Mouse (Mus musculus) forebrain, embryonic 14.5 days (tissue): ENCODE results near the gene Rere. TPM values are rescaled to one million over a fixed set of nuclear protein-coding genes. Genes with fewer than 3 reads are reported as not detected.
A peak's percentile ranks its signal among the peaks of the same experiment; 100 is the strongest.

Experiments
- ATAC-seq: fragments of 200-750 bp; cut with Nextera tagmentation; 2 replicates; pipeline ENCODE4 v1.8.0; 2017; ENCODE audit warnings: mild to moderate bottlenecking, moderate library complexity
- DNase-seq: peaks from one replicate; pipeline ENCODE4 v3.0.0-alpha.2; 2015; ENCODE audit warnings: low spot score
- H3K27ac ChIP-seq: fragments of 300-500 bp; sonication (generic); 2 replicates; pipeline ENCODE4 v1.5.1; 2014; ENCODE audit warnings: low read depth, mild to moderate bottlenecking, control low read depth, low read length, moderate library complexity
- H3K27me3 ChIP-seq: fragments of 300-500 bp; sonication (generic); replicated peaks from 2 replicates; pipeline ENCODE4 v1.6.1; 2014; ENCODE audit warnings: low read length, control low read depth, mixed read lengths; ENCODE audit not compliant: control insufficient read depth, insufficient read depth
- H3K36me3 ChIP-seq: fragments of 300-500 bp; sonication (generic); 2 replicates; pipeline ENCODE4 v1.6.1; 2014; ENCODE audit warnings: low read length, control low read depth; ENCODE audit not compliant: control insufficient read depth, insufficient read depth
- H3K4me1 ChIP-seq: fragments of 300-500 bp; sonication (generic); 2 replicates; pipeline ENCODE4 v1.6.1; 2014; ENCODE audit warnings: antibody characterized with exemption, low read length, control low read depth; ENCODE audit not compliant: control insufficient read depth, insufficient read depth
- H3K4me2 ChIP-seq: fragments of 300-500 bp; sonication (generic); 2 replicates; pipeline ENCODE4 v1.6.1; 2014; ENCODE audit warnings: mild to moderate bottlenecking, control low read depth, low read length
- H3K4me3 ChIP-seq: fragments of 300-500 bp; sonication (generic); 2 replicates; pipeline ENCODE4 v1.5.1; 2014; ENCODE audit warnings: low read depth, low read length, control low read depth
- H3K9ac ChIP-seq: fragments of 300-500 bp; sonication (generic); 2 replicates; pipeline ENCODE4 v1.6.1; 2014; ENCODE audit warnings: mild to moderate bottlenecking, low read length, control low read depth, moderate library complexity
- H3K9me3 ChIP-seq: fragments of 300-500 bp; sonication (generic); replicated peaks from 2 replicates; pipeline ENCODE4 v1.6.1; 2016; ENCODE audit warnings: low read length, control low read depth, mixed read lengths; ENCODE audit not compliant: control insufficient read depth
- WGBS: fragments of 180-500 bp; shearing (Covaris S2); extraction: QIAGEN DNeasy Blood & Tissue Kit; methylation state at CpG from one replicate; pipeline ENCODE4 v1.1.7; 2014; 5-methylcytosine and 5-hydroxymethylcytosine counted together
- polyA plus RNA-seq: library from polyadenylated mRNA; unstranded; fragments of >200 nt; fragmentation: Nextera tagmentation; extraction: Ambion mirVana; gene quantifications from 2 replicates; pipeline ENCODE4 v1.2.1, GENCODE M21; 2014

Gene Rere
- polyA plus RNA-seq, 1 experiment from 2014 or later, result 21.2 TPM

- H3K4me3 ChIP-seq, result no peak overlapping the region
- no peak for ATAC-seq
- no peak overlapping the region for H3K9ac ChIP-seq
- no peaks in the 10 kb centered on the region for H3K27me3 ChIP-seq
- no peaks in the 10 kb centered on the region for H3K4me1 ChIP-seq
- H3K36me3 ChIP-seq, result no peaks in the 10 kb centered on the region
- no peak overlapping the region for H3K4me2 ChIP-seq
- WGBS, result 93% methylated on average over 7 of the region's 7 CpGs
- no peak for DNase-seq
- H3K27ac ChIP-seq, result no peak overlapping the region
- H3K9me3 ChIP-seq, result no peaks in the 10 kb centered on the region
These were observed 72.0 kb downstream of the Rere start for GRCm38 (mm10) chr4:150353376-150353900.

GRCm38 (mm10) chr4:150355801-150356200, 74.4 kb downstream of the Rere start:
- WGBS, result 94% methylated on average over 5 of the region's 5 CpGs
- Histone ChIP-seq H3K27me3 (no peaks in the 10 kb centered on the region), H3K4me3 (no peak overlapping the region), H3K4me2 (no peak overlapping the region), H3K4me1 (no peaks in the 10 kb centered on the region), H3K36me3 (no peaks in the 10 kb centered on the region), H3K9ac (no peak overlapping the region), H3K27ac (no peak overlapping the region), H3K9me3 (no peaks in the 10 kb centered on the region)
- ATAC-seq, result no peak
- DNase-seq, result no peak

DNA sequence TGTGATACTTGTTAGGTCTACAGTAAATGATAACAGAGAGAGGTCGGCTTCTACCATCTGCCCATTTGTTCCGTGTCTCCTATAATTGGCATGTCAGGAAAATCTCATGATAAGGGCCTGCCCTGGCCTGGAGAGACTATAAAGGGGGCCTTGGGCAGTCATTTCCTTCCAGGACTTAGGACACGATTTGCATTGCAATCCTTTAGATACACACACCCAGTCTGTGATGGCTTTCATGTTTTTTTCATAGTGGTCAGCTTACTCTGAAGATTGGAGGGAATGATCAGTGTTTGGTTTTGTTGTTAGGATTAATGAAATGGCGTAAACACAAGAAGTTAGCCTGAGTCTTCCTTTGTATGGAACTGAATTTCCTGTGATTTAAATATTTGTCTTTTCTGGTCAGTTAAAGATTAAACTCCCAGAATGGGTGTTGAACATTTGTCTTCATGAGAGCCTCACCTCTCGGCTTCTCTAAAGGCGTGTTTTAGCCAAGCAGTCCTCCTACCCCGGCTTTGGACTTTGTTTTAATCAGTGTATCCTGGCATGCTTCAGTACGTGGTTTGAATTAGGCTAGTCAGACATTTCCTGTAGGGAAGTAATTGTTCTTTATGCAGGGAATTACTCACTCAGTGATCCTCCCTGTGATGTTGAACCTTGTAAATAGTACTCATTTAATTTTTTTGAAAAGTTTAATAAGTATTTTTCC, 80.7 kb downstream of the Rere start:
- ATAC-seq (no peak), DNase-seq (no peak)
- Histone ChIP-seq H3K4me2 (no peak overlapping the region), H3K4me1 (peaks cover 6% of the 10 kb centered on the region; the same call in 1 of the 2 replicates), H3K9ac (no peak overlapping the region), H3K27me3 (no peaks in the 10 kb centered on the region), H3K4me3 (no peak overlapping the region), H3K9me3 (no peaks in the 10 kb centered on the region), H3K36me3 (no peaks in the 10 kb centered on the region), H3K27ac (peak overlapping the region; percentile 52; the same call in 1 of the 2 replicates)
- 14% methylated on average over 8 of the region's 8 CpGs for WGBS

DNA sequence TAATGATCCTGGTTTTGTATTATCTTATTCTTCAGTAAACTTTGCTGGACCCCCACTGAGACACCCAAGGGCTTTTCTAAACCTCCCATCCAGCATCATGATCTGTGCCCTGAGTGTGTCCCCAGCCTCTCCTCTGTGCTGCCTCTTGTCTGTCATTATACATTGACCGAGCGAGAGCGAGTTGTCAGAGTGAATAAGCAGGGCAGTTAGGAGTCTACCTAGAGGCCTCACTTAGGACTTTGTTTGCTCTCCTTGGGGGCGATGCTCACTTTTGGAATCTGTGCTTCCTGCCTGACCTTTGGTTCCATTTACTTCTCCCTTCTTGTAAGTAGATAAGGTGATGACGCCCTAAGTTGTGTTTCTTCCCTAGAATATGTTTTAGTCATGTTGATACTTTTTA, 81.4 kb downstream of the Rere start:
- ATAC-seq, result no peak
- Histone ChIP-seq H3K36me3 (no peaks in the 10 kb centered on the region), H3K4me1 (peaks cover 6% of the 10 kb centered on the region; the same call in 1 of the 2 replicates), H3K9me3 (no peaks in the 10 kb centered on the region), H3K4me3 (no peak overlapping the region), H3K4me2 (no peak overlapping the region), H3K27ac (no peak overlapping the region), H3K27me3 (no peaks in the 10 kb centered on the region), H3K9ac (no peak overlapping the region)
- no peak for DNase-seq
- WGBS, result 50% methylated on average over 5 of the region's 5 CpGs

GRCm38 (mm10) chr4:150364786-150365185, 83.3 kb downstream of the Rere start:
- ATAC-seq, result no peak
- DNase-seq, result no peak
- Histone ChIP-seq H3K9me3 (no peaks in the 10 kb centered on the region), H3K4me3 (no peak overlapping the region), H3K36me3 (no peaks in the 10 kb centered on the region), H3K4me2 (no peak overlapping the region), H3K27me3 (no peaks in the 10 kb centered on the region), H3K27ac (no peak overlapping the region), H3K9ac (no peak overlapping the region), H3K4me1 (peaks cover 14% of the 10 kb centered on the region)
- 91% methylated on average over 2 of the region's 2 CpGs for WGBS

DNA sequence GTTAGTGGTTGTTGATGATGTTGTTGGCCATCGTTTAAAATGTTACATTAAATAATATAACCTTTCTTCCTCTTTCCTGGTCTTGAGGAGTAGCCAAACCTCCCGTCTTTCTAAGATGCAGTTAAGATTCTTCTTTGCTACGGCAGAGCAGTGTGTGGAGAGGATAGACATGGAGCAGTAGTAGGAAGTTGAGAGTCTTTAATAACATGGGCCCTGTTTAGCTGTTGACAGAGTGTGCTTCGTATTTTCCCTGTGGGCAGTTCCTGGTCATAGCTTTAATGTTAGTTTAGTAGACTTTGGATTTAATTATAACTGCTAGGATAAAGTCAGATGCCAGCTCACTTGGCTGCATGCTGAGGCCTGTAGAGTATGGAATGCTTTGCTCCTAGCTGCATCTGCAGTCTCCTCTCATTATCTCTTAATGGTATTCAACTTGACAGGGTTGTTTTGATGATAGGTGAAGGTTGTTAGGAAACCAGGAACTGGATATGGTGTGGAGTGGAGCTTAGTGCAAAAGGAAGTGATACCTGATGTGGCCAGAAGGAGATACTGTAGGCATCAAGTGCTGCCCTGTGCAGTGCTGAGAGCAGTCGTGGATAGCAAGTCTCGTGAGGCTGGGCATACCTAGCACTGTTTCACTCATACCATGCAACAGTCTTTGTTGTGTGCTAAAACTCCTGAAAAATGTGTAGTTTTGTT, 85.2 kb downstream of the Rere start:
- H3K4me2 ChIP-seq, result no peak overlapping the region
- H3K4me1 ChIP-seq, result peaks cover 31% of the 10 kb centered on the region
- H3K4me3 ChIP-seq, result no peak overlapping the region
- DNase-seq, result no peak
- H3K9me3 ChIP-seq, result no peaks in the 10 kb centered on the region
- no peaks in the 10 kb centered on the region for H3K27me3 ChIP-seq
- no peaks in the 10 kb centered on the region for H3K36me3 ChIP-seq
- WGBS, result 63% methylated on average over 6 of the region's 6 CpGs
- no peak for ATAC-seq
- no peak overlapping the region for H3K9ac ChIP-seq
- H3K27ac ChIP-seq, result no peak overlapping the region

- WGBS, result under 1% methylated on average over 58 of the region's 58 CpGs
These were observed 90.3 kb downstream of the Rere start for GRCm38 (mm10) chr4:150371580-150372380.

DNA sequence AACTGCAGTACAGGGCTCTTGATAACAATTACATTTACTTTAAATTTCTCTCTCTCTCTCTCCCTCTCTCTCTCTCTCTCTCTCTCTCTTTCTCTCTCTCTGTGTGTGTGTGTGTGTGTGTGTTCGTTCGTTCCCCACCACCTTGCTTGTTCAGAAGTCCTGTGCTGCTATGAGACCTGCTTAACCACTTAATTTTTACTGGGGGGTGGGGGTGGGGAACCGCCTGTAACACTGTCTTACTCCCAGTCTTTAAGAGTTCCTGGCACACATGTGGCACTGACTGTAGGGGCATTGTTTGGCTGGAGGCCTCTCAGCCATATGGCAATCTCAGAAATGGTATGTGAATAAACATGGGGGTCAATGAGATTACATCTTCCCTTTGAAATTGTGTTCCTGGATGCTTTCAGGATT, 91.2 kb downstream of the Rere start:
- Histone ChIP-seq H3K4me3 (peak overlapping the region; percentile 45), H3K9ac (peak overlapping the region; percentile 85), H3K27me3 (no peaks in the 10 kb centered on the region), H3K4me2 (peak overlapping the region; percentile 97), H3K36me3 (no peaks in the 10 kb centered on the region), H3K27ac (peak overlapping the region; percentile 90), H3K4me1 (peaks cover 66% of the 10 kb centered on the region), H3K9me3 (no peaks in the 10 kb centered on the region)
- 0% methylated on average over 3 of the region's 3 CpGs for WGBS
- ATAC-seq (peak; percentile 26; the same call in 1 of the 2 replicates), DNase-seq (peak; percentile 55)

More at GRCm38 (mm10) chr4:150371580-150372380, 90.3 kb downstream of the Rere start:
- Histone ChIP-seq H3K9ac (peak overlapping the region; percentile 85), H3K27me3 (no peaks in the 10 kb centered on the region), H3K36me3 (no peaks in the 10 kb centered on the region), H3K4me2 (peak overlapping the region; percentile 97), H3K4me1 (peaks cover 66% of the 10 kb centered on the region), H3K27ac (peak overlapping the region; percentile 85), H3K9me3 (no peaks in the 10 kb centered on the region), H3K4me3 (peak overlapping the region; percentile 45)
- ATAC-seq (peak; percentile 83), DNase-seq (peak; percentile 78)
